11 mouse cellular contexts compared by ENCODE assay signal in the genomic region with DNA sequence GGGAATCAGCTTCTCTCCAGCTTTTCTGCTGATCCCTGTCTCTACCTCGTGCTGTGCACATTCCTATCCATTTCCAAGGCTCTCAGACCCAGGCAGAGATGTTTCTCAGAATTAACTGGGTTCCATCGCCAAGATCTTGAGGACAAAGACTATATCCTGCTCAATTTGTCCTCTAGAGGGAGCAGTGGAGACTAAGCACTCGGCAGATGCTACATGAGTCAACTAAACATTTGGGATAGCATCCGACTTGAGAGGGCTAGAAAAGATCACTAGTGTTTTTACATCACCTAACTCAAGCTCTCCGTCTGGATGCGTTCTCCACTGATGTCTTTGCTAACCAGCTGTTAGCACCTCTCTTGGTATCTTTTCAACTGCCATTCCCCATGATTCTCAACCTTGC.
DNase-seq lines count a peak whose midpoint lies in the region; ATAC-seq and TF ChIP-seq lines count a peak whose summit lies in the region.
"Had no signal": no experiment of that assay in that cellular context is flagged by ENCODE, and none has a peak within 500 bp of the region (broad histone marks: within the 10 kb centered on the region; RNA-seq: fewer than 3 reads in every experiment).

No protein-coding gene starts in this region.

- no peak overlapping the region for H3K4me3 ChIP-seq in hindbrain, embryonic 14.5 days (replicated peaks; ENCODE audit: low read length)
- H3K4me3 ChIP-seq in hindbrain, embryonic 16.5 days (ENCODE audit: low read length), result no peak overlapping the region
- no peak overlapping the region for H3K4me3 ChIP-seq in midbrain, embryonic 14.5 days (replicated peaks; ENCODE audit: low read depth, low read length)
- no peak overlapping the region for H3K4me3 ChIP-seq in midbrain, embryonic 16.5 days (ENCODE audit: low read depth, low read length)
- H3K4me3 ChIP-seq: embryonic facial prominence, embryonic 15.5 days; neural tube, embryonic 13.5 days had no signal

- no peaks in the 10 kb centered on the region for H3K9me3 ChIP-seq in hindbrain, embryonic 14.5 days (ENCODE audit: control insufficient read depth, low read length)
- H3K9me3 ChIP-seq in hindbrain, embryonic 16.5 days (ENCODE audit: control insufficient read depth, low read length), result no peaks in the 10 kb centered on the region
- no peaks in the 10 kb centered on the region for H3K9me3 ChIP-seq in midbrain, embryonic 14.5 days (ENCODE audit: control insufficient read depth, low read length)
- no peaks in the 10 kb centered on the region for H3K9me3 ChIP-seq in midbrain, embryonic 16.5 days (replicated peaks; ENCODE audit: control insufficient read depth, low read length, poor library complexity, severe bottlenecking)
- H3K9me3 ChIP-seq: embryonic facial prominence, embryonic 15.5 days; neural tube, embryonic 13.5 days had no signal

- no peaks in the 10 kb centered on the region for H3K4me1 ChIP-seq in hindbrain, embryonic 14.5 days (replicated peaks; ENCODE audit: control insufficient read depth, insufficient read depth, low read length)
- H3K4me1 ChIP-seq in hindbrain, embryonic 16.5 days (ENCODE audit: control insufficient read depth, insufficient read depth, low read depth, low read length), result no peaks in the 10 kb centered on the region
- no peaks in the 10 kb centered on the region for H3K4me1 ChIP-seq in midbrain, embryonic 14.5 days (ENCODE audit: control insufficient read depth, insufficient read depth, low read length)
- no peaks in the 10 kb centered on the region for H3K4me1 ChIP-seq in midbrain, embryonic 16.5 days (ENCODE audit: control insufficient read depth, insufficient read depth, low read length)
- H3K4me1 ChIP-seq: neural tube, embryonic 13.5 days had no signal

- H3K4me2 ChIP-seq in hindbrain, embryonic 14.5 days (replicated peaks), result no peak overlapping the region
- H3K4me2 ChIP-seq in hindbrain, embryonic 16.5 days (ENCODE audit: low read length), result no peak overlapping the region
- no peak overlapping the region for H3K4me2 ChIP-seq in midbrain, embryonic 14.5 days (ENCODE audit: low read length)
- H3K4me2 ChIP-seq in midbrain, embryonic 16.5 days (ENCODE audit: low read length), result no peak overlapping the region
- H3K4me2 ChIP-seq: embryonic facial prominence, embryonic 15.5 days; neural tube, embryonic 13.5 days had no signal

- TF ChIP-seq POLR2A in brain, embryonic 14.5 days (IDR thresholded peaks at IDR 0.05; ENCODE audit: borderline replicate concordance, extremely low read depth, insufficient read depth, insufficient read length, poor library complexity, severe bottlenecking), result no peak

- no peaks in the 10 kb centered on the region for H3K27me3 ChIP-seq in hindbrain, embryonic 14.5 days (ENCODE audit: control insufficient read depth, insufficient read depth, low read length)
- H3K27me3 ChIP-seq in hindbrain, embryonic 16.5 days (replicated peaks; ENCODE audit: control insufficient read depth, insufficient read depth, low read length), result no peaks in the 10 kb centered on the region
- H3K27me3 ChIP-seq in midbrain, embryonic 14.5 days (ENCODE audit: control insufficient read depth, insufficient read depth, low read length), result no peaks in the 10 kb centered on the region
- H3K27me3 ChIP-seq in midbrain, embryonic 16.5 days (ENCODE audit: control insufficient read depth, insufficient read depth, low read depth, low read length), result no peaks in the 10 kb centered on the region
- H3K27me3 ChIP-seq: embryonic facial prominence, embryonic 15.5 days; neural tube, embryonic 13.5 days had no signal

- H3K9ac ChIP-seq in hindbrain, embryonic 14.5 days, result no peak overlapping the region
- no peak overlapping the region for H3K9ac ChIP-seq in hindbrain, embryonic 16.5 days (ENCODE audit: low read depth, low read length)
- no peak overlapping the region for H3K9ac ChIP-seq in midbrain, embryonic 14.5 days (replicated peaks; ENCODE audit: low read length)
- H3K9ac ChIP-seq in midbrain, embryonic 16.5 days (ENCODE audit: low read depth, low read length), result no peak overlapping the region
- H3K9ac ChIP-seq: embryonic facial prominence, embryonic 15.5 days; neural tube, embryonic 13.5 days had no signal

- no peak for ATAC-seq in hindbrain, embryonic 14.5 days (ENCODE audit: low FRiP score)
- no peak for ATAC-seq in hindbrain, embryonic 16.5 days
- ATAC-seq in midbrain, embryonic 14.5 days (ENCODE audit: low FRiP score, low TSS enrichment), result no peak
- ATAC-seq in midbrain, embryonic 16.5 days, result no peak

- peak; percentile 41; the same call in 1 of the 2 replicates for TF ChIP-seq CTCF in brain, embryonic 14.5 days (IDR thresholded peaks at IDR 0.05; ENCODE audit: borderline replicate concordance, extremely low read depth, insufficient read depth, insufficient read length)

- DNase-seq in hindbrain, embryonic 14.5 days (ENCODE audit: low spot score), result peak; percentile 37
- DNase-seq in midbrain, embryonic 14.5 days, result peak; percentile 45
- DNase-seq in brain, embryonic 14.5 days (ENCODE audit: low read depth), result peak; percentile 40
- DNase-seq in telencephalon, adult 2 months (ENCODE audit: low read depth, low spot score), result peak; percentile 38
- no peak for DNase-seq in adrenal gland, adult 8-10 months
- DNase-seq: adrenal gland, adult 2 months; kidney, postnatal 25 days had no signal

- H3K36me3 ChIP-seq in hindbrain, embryonic 14.5 days (replicated peaks; ENCODE audit: control insufficient read depth, insufficient read depth), result no peaks in the 10 kb centered on the region; the same call in none of the 2 replicates
- no peaks in the 10 kb centered on the region for H3K36me3 ChIP-seq in hindbrain, embryonic 16.5 days (ENCODE audit: control insufficient read depth, insufficient read depth, low read length)
- H3K36me3 ChIP-seq in midbrain, embryonic 14.5 days (ENCODE audit: control insufficient read depth, insufficient read depth, low read length), result peaks cover 16% of the 10 kb centered on the region
- no peaks in the 10 kb centered on the region for H3K36me3 ChIP-seq in midbrain, embryonic 16.5 days (ENCODE audit: control insufficient read depth, insufficient read depth, low read length)

- H3K27ac ChIP-seq in hindbrain, embryonic 14.5 days, result no peak overlapping the region
- no peak overlapping the region for H3K27ac ChIP-seq in hindbrain, embryonic 16.5 days (ENCODE audit: low read depth, low read length)
- no peak overlapping the region for H3K27ac ChIP-seq in midbrain, embryonic 14.5 days (replicated peaks; ENCODE audit: low read depth, low read length)
- H3K27ac ChIP-seq in midbrain, embryonic 16.5 days (ENCODE audit: low read length), result no peak overlapping the region
- H3K27ac ChIP-seq: embryonic facial prominence, embryonic 15.5 days; neural tube, embryonic 13.5 days had no signal

- WGBS in hindbrain, embryonic 14.5 days, result 74% methylated on average over 6 of the region's 6 CpGs
- WGBS in hindbrain, embryonic 16.5 days, result 77% methylated on average over 6 of the region's 6 CpGs
- 78% methylated on average over 6 of the region's 6 CpGs for WGBS in midbrain, embryonic 14.5 days
- WGBS in midbrain, embryonic 16.5 days, result 80% methylated on average over 6 of the region's 6 CpGs
